Mouse (Mus musculus): ENCODE measurements around the gene Dram1. TPM values are rescaled to one million over a fixed set of nuclear protein-coding genes. Genes with fewer than 3 reads are reported as not detected.

The Dram1 gene
- total and polyA plus RNA-seq, 2 experiments from 2014 or later, result 0.39 to 0.44 TPM

DNA sequence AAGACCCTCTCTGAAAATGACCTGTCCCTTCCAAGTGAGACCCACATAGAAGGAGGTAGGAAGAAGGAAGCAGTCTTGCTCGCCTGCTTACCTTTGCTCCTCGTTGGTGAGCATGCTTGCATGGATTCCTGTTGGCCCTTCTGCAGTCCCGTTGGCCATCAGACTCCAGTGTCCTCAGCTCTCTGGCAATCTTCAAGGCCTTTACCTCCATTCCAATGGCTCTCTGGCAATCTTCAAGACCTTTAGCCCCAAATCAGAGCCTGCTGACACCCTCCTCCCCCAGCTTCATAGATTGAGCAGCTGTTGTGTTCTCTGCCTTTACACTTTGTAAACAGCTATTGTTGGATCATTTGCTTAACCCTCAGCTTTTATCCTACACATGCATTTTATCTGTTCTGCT, 14.7 kb downstream of the Dram1 start:
- Histone ChIP-seq H3K27me3 (ENCODE audit: insufficient read depth, low read length) (no peaks in the 10 kb centered on the region), H3K4me3 (ENCODE audit: low read depth, low read length) (no peak overlapping the region), H3K9ac (replicated peaks; ENCODE audit: low read length, poor library complexity, severe bottlenecking) (no peak overlapping the region), H3K36me3 (ENCODE audit: insufficient read depth, low read length) (no peaks in the 10 kb centered on the region), H3K4me2 (ENCODE audit: low read depth, low read length, poor library complexity, severe bottlenecking) (no peak overlapping the region), H3K27ac (ENCODE audit: low read depth, low read length) (no peak overlapping the region), H3K9me3 (ENCODE audit: low read length) (no peaks in the 10 kb centered on the region), H3K4me1 (ENCODE audit: insufficient read depth, low read length) (no peaks in the 10 kb centered on the region)
- DNase-seq (ENCODE audit: low spot score), result no peak
- no peak for TF ChIP-seq CTCF (IDR thresholded peaks at IDR 0.05)
- WGBS, result 81% methylated on average over 3 of the region's 3 CpGs
- ATAC-seq (ENCODE audit: low FRiP score), result no peak

DNA sequence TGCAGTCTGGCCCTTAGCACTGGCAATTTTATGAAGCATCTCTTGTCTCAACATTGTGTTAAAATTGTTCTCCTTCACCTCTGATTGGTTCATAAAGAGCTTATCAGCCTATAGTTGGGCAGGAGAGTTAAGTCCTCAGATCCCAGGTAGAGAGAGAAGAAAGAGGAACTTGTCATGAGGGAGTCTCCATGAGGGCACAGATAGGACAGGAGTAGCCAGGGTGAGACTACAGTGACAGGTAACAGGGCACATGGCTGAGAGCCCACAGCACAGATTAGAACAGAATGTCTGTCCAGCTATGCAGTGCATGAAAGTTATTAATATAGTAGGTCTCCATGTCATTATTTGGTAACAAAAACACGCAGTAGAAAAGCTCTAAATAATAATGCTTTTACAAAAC, 16.7 kb downstream of the Dram1 start:
- H3K9me3 ChIP-seq (ENCODE audit: low read length), result no peaks in the 10 kb centered on the region
- no peaks in the 10 kb centered on the region for H3K4me1 ChIP-seq (ENCODE audit: insufficient read depth, low read length)
- ATAC-seq (ENCODE audit: low FRiP score) (no peak), DNase-seq (ENCODE audit: low spot score) (no peak)
- no peak overlapping the region for H3K9ac ChIP-seq (replicated peaks; ENCODE audit: low read length, poor library complexity, severe bottlenecking)
- H3K27ac ChIP-seq (ENCODE audit: low read depth, low read length), result no peak overlapping the region
- 69% methylated on average over 1 of the region's 1 CpGs for WGBS
- no peaks in the 10 kb centered on the region for H3K27me3 ChIP-seq (ENCODE audit: insufficient read depth, low read length)
- no peaks in the 10 kb centered on the region for H3K36me3 ChIP-seq (ENCODE audit: insufficient read depth, low read length)
- no peak overlapping the region for H3K4me3 ChIP-seq (ENCODE audit: low read depth, low read length)
- no peak overlapping the region for H3K4me2 ChIP-seq (ENCODE audit: low read depth, low read length, poor library complexity, severe bottlenecking)
- no peak for TF ChIP-seq CTCF (IDR thresholded peaks at IDR 0.05)

DNA sequence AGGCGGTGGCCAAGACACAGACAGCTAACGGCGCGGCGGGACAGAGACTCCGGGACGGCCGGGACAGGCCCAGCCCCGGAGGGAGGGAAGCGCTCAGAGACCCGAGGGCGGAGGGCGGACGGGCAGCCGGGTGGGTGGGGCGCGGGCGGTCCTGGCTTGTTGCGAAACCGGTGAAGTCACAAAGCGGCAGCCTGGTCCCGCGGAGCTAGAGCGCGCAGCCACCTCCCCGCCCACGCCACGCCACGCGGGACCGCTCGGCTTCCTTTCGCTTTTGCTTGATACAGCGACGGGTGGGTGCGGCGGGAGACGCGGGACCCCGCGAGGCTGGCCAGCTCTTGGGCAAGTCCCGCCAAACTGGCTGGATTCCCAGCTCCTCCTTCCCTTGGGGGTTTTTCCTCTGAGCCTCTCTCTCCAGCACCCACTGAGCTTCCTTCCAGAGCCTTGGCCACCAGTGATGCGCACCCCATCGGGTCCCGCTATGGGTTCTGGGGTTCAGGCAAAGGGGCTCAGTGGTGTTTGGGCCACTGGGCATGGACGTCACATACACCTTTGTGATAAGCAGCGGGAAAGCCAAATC, 21.8 kb downstream of the Dram1 start:
- no peak for TF ChIP-seq CTCF (IDR thresholded peaks at IDR 0.05)
- peak overlapping the region; percentile 51 for H3K9ac ChIP-seq (replicated peaks; ENCODE audit: low read length, poor library complexity, severe bottlenecking)
- H3K27me3 ChIP-seq (ENCODE audit: insufficient read depth, low read length), result peaks cover 4% of the 10 kb centered on the region; the same call in 1 of the 2 replicates
- 2% methylated on average over 36 of the region's 47 CpGs for WGBS
- peak overlapping the region; percentile 53 for H3K4me3 ChIP-seq (ENCODE audit: low read depth, low read length)
- peak overlapping the region; percentile 80 for H3K4me2 ChIP-seq (ENCODE audit: low read depth, low read length, poor library complexity, severe bottlenecking)
- no peaks in the 10 kb centered on the region for H3K36me3 ChIP-seq (ENCODE audit: insufficient read depth, low read length)
- no peaks in the 10 kb centered on the region for H3K9me3 ChIP-seq (ENCODE audit: low read length)
- H3K4me1 ChIP-seq (ENCODE audit: insufficient read depth, low read length), result peaks cover 3% of the 10 kb centered on the region; the same call in 1 of the 2 replicates
- H3K27ac ChIP-seq (ENCODE audit: low read depth, low read length), result no peak overlapping the region
- DNase-seq (ENCODE audit: low spot score), result peak; percentile 45
- peak; percentile 77 for ATAC-seq (ENCODE audit: low FRiP score)

DNA sequence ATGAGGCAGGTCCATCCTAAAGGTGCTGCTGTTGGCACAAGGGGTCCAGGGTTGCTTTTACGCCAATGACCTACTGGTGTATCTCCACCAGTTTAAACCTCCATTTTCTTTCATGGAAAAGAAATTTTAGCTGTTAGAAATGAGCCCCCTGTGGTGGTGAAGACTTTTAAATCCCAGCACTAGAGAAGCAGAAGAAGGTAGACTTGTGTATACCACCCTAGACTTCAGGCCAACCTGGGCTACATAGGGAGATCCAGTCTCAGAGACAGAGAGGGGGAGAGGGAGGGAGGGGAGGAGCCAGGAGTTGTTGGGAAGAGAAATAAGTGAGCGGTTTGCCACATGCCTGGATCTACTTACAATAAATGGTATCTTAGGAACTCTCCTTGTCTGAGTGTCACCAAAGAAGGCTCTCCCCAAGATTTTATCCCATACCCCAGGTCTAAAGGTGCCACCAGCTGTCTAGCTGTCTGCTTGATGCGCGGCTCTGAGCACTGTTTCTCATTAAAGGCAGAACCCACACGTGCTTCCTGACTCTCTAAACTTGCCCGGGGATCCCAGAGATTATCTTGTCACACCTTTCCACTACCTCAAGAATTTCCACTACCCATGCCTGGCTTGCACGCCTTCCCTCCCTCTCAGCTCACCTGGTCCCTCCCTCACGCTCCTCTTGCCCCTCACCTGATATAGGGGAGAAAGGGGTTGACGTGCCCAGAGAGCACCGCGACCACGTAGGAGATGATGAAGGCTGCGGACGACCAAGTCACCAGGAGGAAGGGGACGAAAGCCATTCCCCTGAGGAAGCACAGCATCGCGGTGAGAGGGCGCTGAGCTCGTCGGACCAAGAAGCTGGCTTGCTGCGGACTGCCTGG, 22.5 kb downstream of the Dram1 start:
- Histone ChIP-seq H3K4me1 (ENCODE audit: insufficient read depth, low read length) (peaks cover 3% of the 10 kb centered on the region; the same call in 1 of the 2 replicates), H3K4me3 (ENCODE audit: low read depth, low read length) (peak overlapping the region; percentile 53), H3K9ac (replicated peaks; ENCODE audit: low read length, poor library complexity, severe bottlenecking) (peak overlapping the region; percentile 51), H3K4me2 (ENCODE audit: low read depth, low read length, poor library complexity, severe bottlenecking) (peak overlapping the region; percentile 80), H3K27me3 (ENCODE audit: insufficient read depth, low read length) (peaks cover 4% of the 10 kb centered on the region; the same call in 1 of the 2 replicates), H3K9me3 (ENCODE audit: low read length) (no peaks in the 10 kb centered on the region), H3K27ac (ENCODE audit: low read depth, low read length) (no peak overlapping the region), H3K36me3 (ENCODE audit: insufficient read depth, low read length) (no peaks in the 10 kb centered on the region)
- DNase-seq (ENCODE audit: low spot score) (no peak), ATAC-seq (ENCODE audit: low FRiP score) (peak; percentile 24; the same call in 1 of the 2 replicates)
- no peak for TF ChIP-seq CTCF (IDR thresholded peaks at IDR 0.05)
- 9% methylated on average over 21 of the region's 21 CpGs for WGBS

DNA sequence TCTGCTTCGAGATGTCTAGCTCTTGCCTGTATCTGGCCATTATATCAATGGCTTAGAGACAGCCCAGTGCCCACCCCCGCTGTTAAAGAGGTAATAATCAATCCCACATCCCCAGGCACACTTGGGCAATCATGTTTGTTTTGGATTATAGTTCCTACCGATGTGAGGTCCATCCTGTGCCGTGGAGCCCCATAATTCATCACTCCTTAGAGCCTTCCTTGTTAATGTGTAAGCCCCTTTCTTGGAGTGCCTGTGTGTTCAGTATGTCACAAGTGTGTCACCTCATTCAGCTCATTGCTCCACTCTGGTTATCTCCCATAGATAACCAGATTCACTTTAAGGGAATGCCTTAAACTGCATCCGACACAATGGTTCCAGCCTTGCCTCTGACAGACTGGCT, 24.3 kb downstream of the Dram1 start:
- Histone ChIP-seq H3K9me3 (ENCODE audit: low read length) (no peaks in the 10 kb centered on the region), H3K36me3 (ENCODE audit: insufficient read depth, low read length) (no peaks in the 10 kb centered on the region), H3K4me1 (ENCODE audit: insufficient read depth, low read length) (peaks cover 3% of the 10 kb centered on the region; the same call in 1 of the 2 replicates), H3K27me3 (ENCODE audit: insufficient read depth, low read length) (peaks cover 4% of the 10 kb centered on the region; the same call in 1 of the 2 replicates), H3K4me2 (ENCODE audit: low read depth, low read length, poor library complexity, severe bottlenecking) (no peak overlapping the region), H3K27ac (ENCODE audit: low read depth, low read length) (no peak overlapping the region), H3K4me3 (ENCODE audit: low read depth, low read length) (no peak overlapping the region), H3K9ac (replicated peaks; ENCODE audit: low read length, poor library complexity, severe bottlenecking) (no peak overlapping the region)
- 87% methylated on average over 5 of the region's 5 CpGs for WGBS
- ATAC-seq (ENCODE audit: low FRiP score) (no peak), DNase-seq (ENCODE audit: low spot score) (no peak)
- TF ChIP-seq CTCF (IDR thresholded peaks at IDR 0.05), result no peak

DNA sequence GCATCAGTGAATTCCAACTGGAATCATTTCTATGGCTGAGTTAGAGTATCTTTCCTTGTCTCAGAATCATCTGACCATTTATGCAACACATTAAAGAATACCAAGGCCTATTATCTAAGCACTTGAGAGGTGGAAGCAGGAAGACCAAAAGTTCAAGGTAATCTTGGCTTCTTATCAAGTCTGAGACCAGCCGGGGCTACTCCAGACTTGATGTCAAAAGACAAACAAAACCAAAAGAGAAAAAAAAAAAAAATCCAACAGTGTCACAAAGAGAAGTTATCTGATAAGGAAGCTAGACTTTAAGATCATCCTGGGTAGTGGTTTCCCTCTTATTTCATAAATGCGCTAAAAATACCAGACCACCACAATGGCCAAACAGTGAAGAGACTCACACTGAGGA, 26.3 kb downstream of the Dram1 start:
- WGBS, result 91% methylated on average over 2 of the region's 2 CpGs
- H3K4me3 ChIP-seq (ENCODE audit: low read depth, low read length), result no peak overlapping the region

More for the DNA sequence above, 26.3 kb downstream of the Dram1 start:
- Histone ChIP-seq H3K4me1 (ENCODE audit: insufficient read depth, low read length) (peaks cover 3% of the 10 kb centered on the region; the same call in 1 of the 2 replicates), H3K9me3 (ENCODE audit: low read length) (no peaks in the 10 kb centered on the region), H3K27me3 (ENCODE audit: insufficient read depth, low read length) (peaks cover 4% of the 10 kb centered on the region; the same call in 1 of the 2 replicates), H3K4me2 (ENCODE audit: low read depth, low read length, poor library complexity, severe bottlenecking) (no peak overlapping the region), H3K9ac (replicated peaks; ENCODE audit: low read length, poor library complexity, severe bottlenecking) (no peak overlapping the region), H3K27ac (ENCODE audit: low read depth, low read length) (no peak overlapping the region), H3K36me3 (ENCODE audit: insufficient read depth, low read length) (no peaks in the 10 kb centered on the region)
- DNase-seq (ENCODE audit: low spot score) (no peak), ATAC-seq (ENCODE audit: low FRiP score) (no peak)
- no peak for TF ChIP-seq CTCF (IDR thresholded peaks at IDR 0.05)

All from midbrain, postnatal 0 days (tissue).